Mouse (Mus musculus) megakaryocyte-erythroid progenitor cell, adult 5-6 weeks (primary cell): Measurements from ENCODE around the gene Map2. TPM values are rescaled to one million over a fixed set of nuclear protein-coding genes. Genes with fewer than 3 reads are reported as not detected.

Experiments used
- ATAC-seq: replicated peaks from 2 replicates; pipeline ENCODE4 v1.8.0; 2016; ENCODE audit warnings: mild to moderate bottlenecking, inconsistent platforms; ENCODE audit not compliant: severe bottlenecking, poor library complexity, low FRiP score, low TSS enrichment
- total RNA-seq, 2 experiments: library from RNA; stranded (forward) in 1 of 2; stranded (reverse) in 1 of 2; fragments of 200-1000, 215-1000 nt in 1 of 2; fragments of >200 nt in 1 of 2; fragmentation: Nextera tagmentation in 1 of 2; gene quantifications; 2 replicates each; pipeline ENCODE4 v1.2.3; 2014 to 2017

Gene Map2
- total RNA-seq, 2 experiments from 2014 or later, result not detected

DNA sequence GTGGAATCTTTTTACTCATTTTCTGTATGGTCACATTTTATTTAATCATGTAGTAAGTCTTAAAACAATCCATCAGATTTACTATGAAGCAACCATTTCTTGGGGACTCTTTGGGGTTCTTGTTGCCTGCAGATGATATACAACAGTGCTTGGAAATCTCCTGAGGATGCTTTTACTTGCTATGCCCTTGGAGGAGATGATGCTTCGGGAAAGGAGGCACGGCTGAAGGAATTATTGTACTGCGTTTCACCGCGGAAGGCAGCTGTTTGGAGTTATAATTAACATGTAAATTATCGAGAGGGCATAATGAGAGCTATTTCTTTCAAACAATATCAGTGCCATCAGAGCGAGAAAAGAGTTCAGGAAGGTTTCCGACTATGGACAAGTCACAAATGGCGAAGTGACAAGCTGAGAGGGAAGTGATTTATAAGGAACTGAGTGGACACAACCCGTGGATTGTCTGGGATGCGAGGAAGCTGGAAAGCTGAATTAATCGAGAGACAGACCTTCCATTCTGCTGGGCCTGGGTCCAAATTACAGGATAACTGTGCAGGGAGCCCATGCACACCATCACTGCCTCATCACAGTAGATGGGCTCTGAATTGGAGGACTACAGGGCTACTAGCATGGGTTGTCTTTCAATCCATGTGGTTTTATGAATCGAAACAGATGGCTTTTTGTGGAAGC lies 20.1 kb downstream of the Map2 start:
- no peak for ATAC-seq

- ATAC-seq, result no peak
Measured at GRCm38 (mm10) chr1:66196240-66196639, 21.2 kb downstream of the Map2 start.

DNA sequence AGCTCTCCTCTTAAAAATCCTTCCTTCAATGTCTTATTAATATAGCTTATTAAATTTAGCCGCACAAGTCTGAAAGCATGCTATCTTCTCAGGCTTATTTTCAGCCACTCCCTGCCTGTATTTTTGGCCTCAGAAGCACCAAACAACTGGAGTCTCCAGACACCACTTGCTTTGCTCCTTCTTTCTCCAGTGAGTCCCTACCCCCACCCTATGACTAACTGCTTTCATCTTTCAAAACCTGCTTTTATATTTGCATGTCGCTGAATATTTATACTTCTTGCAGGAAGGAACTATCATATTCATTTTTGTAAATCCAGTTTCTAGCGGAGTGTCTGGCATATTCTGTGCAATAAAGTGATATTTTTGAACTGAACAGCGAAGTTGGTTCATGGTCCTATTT lies 21.6 kb downstream of the Map2 start:
- ATAC-seq, result no peak

- ATAC-seq, result no peak
Measured at GRCm38 (mm10) chr1:66205517-66205916, 30.4 kb downstream of the Map2 start.

- ATAC-seq, result no peak
Measured at GRCm38 (mm10) chr1:66206904-66207303, 31.8 kb downstream of the Map2 start.

- no peak for ATAC-seq
Measured at GRCm38 (mm10) chr1:66211074-66211791, 36.2 kb downstream of the Map2 start.

GRCm38 (mm10) chr1:66221497-66221896 lies 46.4 kb downstream of the Map2 start:
- ATAC-seq, result no peak

- ATAC-seq, result no peak
Measured at GRCm38 (mm10) chr1:66223331-66223730, 48.3 kb downstream of the Map2 start.

DNA sequence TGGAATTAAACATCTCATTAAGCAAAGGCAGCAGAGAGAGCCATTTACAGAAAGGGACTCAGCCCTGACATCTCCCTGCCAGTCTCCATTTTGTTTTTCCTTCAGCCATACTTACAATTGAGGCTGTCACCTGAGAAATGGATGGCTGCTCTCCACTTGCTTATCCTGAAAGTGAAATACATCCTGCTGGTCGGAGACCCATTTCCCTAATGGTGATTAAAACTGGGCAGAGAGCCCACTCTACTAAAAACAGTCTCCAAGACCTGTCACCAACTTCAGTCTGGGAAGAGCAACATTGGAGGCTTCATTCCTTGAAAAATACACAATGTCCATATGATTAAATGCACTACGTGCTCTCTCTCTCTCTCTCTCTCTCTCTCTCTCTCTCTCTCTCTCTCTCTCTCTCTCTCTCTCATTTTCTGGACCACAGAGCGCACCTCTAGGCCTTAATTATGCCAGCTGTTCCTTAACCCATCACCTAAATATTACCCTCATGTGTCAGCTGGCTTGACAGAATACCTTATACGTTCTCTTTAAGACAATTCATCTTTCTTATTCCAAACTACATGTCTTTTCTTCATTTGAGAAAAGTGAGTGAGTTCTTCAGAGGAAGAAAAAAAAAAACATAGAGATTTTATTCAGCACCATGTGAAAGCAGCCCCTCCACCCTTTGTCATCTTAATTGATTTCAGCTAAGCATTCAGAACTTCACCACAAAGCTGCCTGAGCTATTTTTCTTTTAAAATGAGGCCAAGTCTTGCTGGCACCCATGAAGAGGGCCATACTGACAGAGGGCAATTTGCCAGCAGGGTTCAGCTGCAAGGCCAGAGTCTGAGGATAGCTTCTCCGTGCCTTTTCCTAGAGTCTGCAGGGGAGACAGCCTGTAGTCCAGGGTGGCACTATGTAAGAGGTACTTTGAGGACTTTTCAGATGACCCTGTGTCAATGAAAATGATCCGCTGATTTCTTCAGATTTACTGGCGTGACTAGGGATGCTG lies 51.6 kb downstream of the Map2 start:
- ATAC-seq, result no peak

GRCm38 (mm10) chr1:66228205-66228604 lies 53.1 kb downstream of the Map2 start:
- no peak for ATAC-seq

- ATAC-seq, result no peak
Measured at GRCm38 (mm10) chr1:66230345-66230744, 55.3 kb downstream of the Map2 start.

DNA sequence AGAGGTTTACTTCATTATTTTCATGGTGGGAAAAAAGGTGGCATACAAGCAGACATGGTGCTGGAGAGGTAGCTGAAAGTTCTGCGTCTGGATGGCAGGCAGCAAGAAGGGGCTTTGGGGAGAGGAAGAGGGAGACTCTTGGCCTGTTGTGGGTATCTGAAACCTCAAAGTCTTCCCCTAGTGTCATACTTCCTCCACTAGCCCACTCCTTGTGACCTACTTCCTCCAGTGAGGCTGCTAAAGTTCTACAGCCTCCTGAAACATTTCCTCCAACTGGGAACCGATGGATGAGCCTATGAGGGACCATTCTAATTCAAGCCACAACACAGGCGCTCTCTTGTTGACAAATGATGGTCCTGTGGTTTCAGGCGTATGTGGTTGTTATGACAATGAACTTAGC lies 56.9 kb downstream of the Map2 start:
- ATAC-seq, result no peak

DNA sequence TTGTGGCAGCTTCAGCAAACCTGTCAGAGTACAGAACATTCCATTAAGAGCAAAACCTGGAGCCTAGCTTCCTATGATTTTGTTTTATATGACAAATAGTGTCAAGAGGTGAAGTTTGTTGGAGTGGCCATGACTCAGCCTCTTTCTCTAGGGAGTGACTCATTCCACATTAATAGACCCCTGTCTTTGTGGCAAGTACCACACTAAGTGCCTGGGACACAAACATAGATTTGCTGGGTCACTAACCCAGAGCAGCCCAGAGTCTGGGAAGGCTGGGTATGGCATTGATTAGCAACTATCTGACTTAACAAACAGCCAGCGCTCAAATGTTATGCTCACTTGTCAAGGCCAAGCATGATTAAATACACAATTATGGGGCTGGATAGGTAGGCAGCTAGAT lies 69.8 kb downstream of the Map2 start:
- ATAC-seq, result no peak

GRCm38 (mm10) chr1:66251649-66252332 lies 76.7 kb downstream of the Map2 start:
- ATAC-seq, result no peak

DNA sequence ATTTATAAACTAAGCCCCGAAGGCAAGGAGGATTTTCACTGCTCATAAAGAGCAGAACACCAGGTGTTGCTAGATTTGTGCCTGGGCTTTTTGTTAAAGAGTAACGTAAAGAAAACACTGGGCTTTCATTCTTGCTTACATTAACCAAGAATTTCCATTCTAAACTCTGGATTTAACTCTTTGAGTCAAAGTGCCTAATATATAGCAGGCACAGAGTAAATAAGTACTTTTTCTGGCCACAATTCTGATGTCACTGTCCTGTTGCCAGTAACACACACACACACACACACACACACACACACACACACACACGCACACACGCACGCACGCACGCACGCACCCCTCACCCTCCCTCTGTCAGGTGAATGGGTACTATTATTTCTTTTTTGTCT lies 77.3 kb downstream of the Map2 start:
- no peak for ATAC-seq

DNA sequence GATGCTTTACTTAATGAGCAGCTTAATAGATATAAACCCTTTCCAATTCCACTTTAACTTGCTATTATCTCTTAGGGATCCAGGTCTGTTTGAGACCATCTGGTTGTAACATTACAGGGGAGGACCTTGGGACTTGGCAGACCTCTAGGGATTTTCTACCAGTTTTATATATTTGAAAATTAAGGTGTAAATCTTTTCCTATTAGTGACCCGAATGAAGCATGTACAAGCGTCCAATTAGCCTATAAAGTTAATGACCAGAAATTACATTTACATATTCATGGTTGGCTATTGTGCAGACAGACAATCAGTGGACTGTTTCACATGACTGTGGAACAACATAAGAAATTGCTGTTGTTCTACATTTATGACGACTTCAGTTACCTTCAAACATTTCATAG lies 88.1 kb downstream of the Map2 start:
- ATAC-seq, result no peak

- no peak for ATAC-seq
Measured at GRCm38 (mm10) chr1:66266231-66266924, 91.3 kb downstream of the Map2 start.

DNA sequence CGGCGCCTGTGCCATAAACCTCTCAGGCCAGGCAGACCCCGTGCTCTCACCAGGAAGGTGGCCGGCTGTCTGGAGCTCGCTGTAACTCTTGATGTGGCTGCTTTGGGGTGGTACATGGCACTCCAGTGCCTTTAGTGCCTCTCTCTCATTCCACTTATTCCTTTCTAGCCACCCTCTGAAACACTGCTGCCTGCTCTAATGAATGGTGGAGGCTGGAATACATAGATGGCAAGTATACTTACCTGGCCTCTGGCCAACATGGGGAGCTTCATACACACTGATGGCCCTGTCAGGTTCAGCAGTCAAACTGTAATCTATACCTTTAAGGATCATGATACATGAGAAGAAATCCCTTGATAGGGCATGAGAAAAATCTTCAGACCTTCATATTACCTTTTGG lies 102.6 kb downstream of the Map2 start:
- no peak for ATAC-seq
